Mouse (Mus musculus) bone marrow macrophage, adult 2 months (primary cell): ENCODE measurements at regions not wholly inside any gene's neighbourhood (a gene's known extent, or its start where the extent isn't known, plus 50 kb on each side); places are given as distances from the start of the nearest gene placed in this dataset.

Experiments
- CTCF ChIP-seq: IDR thresholded peaks from 2 replicates; pipeline ENCODE4 v1.5.1; 2012; ENCODE audit warnings: low read depth, mild to moderate bottlenecking, low read length, moderate library complexity
- POLR2A ChIP-seq: IDR thresholded peaks from 2 replicates; pipeline ENCODE4 v1.6.1; 2012; ENCODE audit warnings: mild to moderate bottlenecking, low read depth, low read length, borderline replicate concordance

- TF ChIP-seq POLR2A (no peak), CTCF (no peak)
Measured at GRCm38 (mm10) chr15:11749509-11749908, 157.6 kb downstream of the Npr3 start.
